Mouse (Mus musculus) hindbrain, embryonic 11.5 days (tissue): ENCODE data around the gene Arhgef40. TPM values are rescaled to one million over a fixed set of nuclear protein-coding genes. Genes with fewer than 3 reads are reported as not detected.
"Not testable (repeated sequence)": the region's sequence is repeated elsewhere in the genome, so short reads cannot be mapped to it uniquely, and the experiment has no call there.

Source experiments
- ATAC-seq: fragments of 200-750 bp; cut with Nextera tagmentation; 2 replicates; pipeline ENCODE4 v1.8.0; 2017; ENCODE audit warnings: mild to moderate bottlenecking, moderate TSS enrichment, moderate library complexity; ENCODE audit not compliant: low FRiP score
- DNase-seq: peaks from one replicate; pipeline ENCODE4 v3.0.0-alpha.2; 2015; ENCODE audit warnings: low spot score
- H3K27ac ChIP-seq: fragments of 300-500 bp; sonication (generic); 2 replicates; pipeline ENCODE4 v1.5.1; 2014; ENCODE audit warnings: mild to moderate bottlenecking, low read depth, low read length
- H3K27me3 ChIP-seq: fragments of 300-500 bp; sonication (generic); 2 replicates; pipeline ENCODE4 v1.6.1; 2014; ENCODE audit warnings: mild to moderate bottlenecking, low read length, moderate library complexity, mixed read lengths; ENCODE audit not compliant: control insufficient read depth, insufficient read depth
- H3K36me3 ChIP-seq: fragments of 300-500 bp; sonication (generic); 2 replicates; pipeline ENCODE4 v1.6.1; 2014; ENCODE audit warnings: mild to moderate bottlenecking, low read length, moderate library complexity, mixed read lengths; ENCODE audit not compliant: control insufficient read depth, insufficient read depth
- H3K4me1 ChIP-seq: fragments of 300-500 bp; sonication (generic); replicated peaks from 2 replicates; pipeline ENCODE4 v1.6.1; 2014; ENCODE audit warnings: low read length, mixed read lengths; ENCODE audit not compliant: control insufficient read depth, insufficient read depth
- H3K4me2 ChIP-seq: fragments of 300-500 bp; sonication (generic); replicated peaks from 2 replicates; pipeline ENCODE4 v1.6.1; 2014; ENCODE audit warnings: mild to moderate bottlenecking, low read depth, low read length
- H3K4me3 ChIP-seq: fragments of 300-500 bp; sonication (generic); 2 replicates; pipeline ENCODE4 v1.5.1; 2014; ENCODE audit warnings: low read depth, low read length
- H3K9ac ChIP-seq: fragments of 300-500 bp; sonication (generic); 2 replicates; pipeline ENCODE4 v1.6.1; 2014; ENCODE audit warnings: low read depth, low read length
- H3K9me3 ChIP-seq: fragments of 300-500 bp; sonication (generic); 2 replicates; pipeline ENCODE4 v1.6.1; 2016; ENCODE audit warnings: low read length; ENCODE audit not compliant: control insufficient read depth
- WGBS: fragments of 180-500 bp; shearing (Covaris S2); extraction: QIAGEN DNeasy Blood & Tissue Kit; methylation state at CpG from one replicate; pipeline ENCODE4 v1.1.7; 2014; 5-methylcytosine and 5-hydroxymethylcytosine counted together
- polyA plus RNA-seq: library from polyadenylated mRNA; unstranded; fragments of >200 nt; fragmentation: Nextera tagmentation; extraction: Ambion mirVana; gene quantifications from 2 replicates; pipeline ENCODE4 v1.2.1, GENCODE M21; 2014

Gene Arhgef40
- polyA plus RNA-seq, 1 experiment from 2014 or later: 58.5 TPM

GRCm38 (mm10) chr14:52022709-52023459, 38.4 kb downstream of the Arhgef40 start:
- 0 out of 2 replicates have a peak overlapping the region, but pooled peaks have one; percentile 4 for H3K4me3 ChIP-seq
- peak overlapping the region; percentile 43 for H3K9ac ChIP-seq
- no peaks in the 10 kb centered on the region for H3K27me3 ChIP-seq
- WGBS: 5% methylated on average over 23 of the region's 23 CpGs
- ATAC-seq: peak; percentile 7; the same call in 1 of the 2 replicates
- DNase-seq: peak; percentile 90
- H3K36me3 ChIP-seq: no peaks in the 10 kb centered on the region
- peaks cover 6% of the 10 kb centered on the region for H3K4me1 ChIP-seq
- H3K27ac ChIP-seq: peak overlapping the region; percentile 65; the same call in 1 of the 2 replicates
- H3K4me2 ChIP-seq: peak overlapping the region; percentile 41
- H3K9me3 ChIP-seq: no peaks in the 10 kb centered on the region

- 91% methylated on average over 2 of the region's 2 CpGs for WGBS
- Histone ChIP-seq H3K4me3 (no peak overlapping the region), H3K4me2 (no peak overlapping the region), H3K9me3 (no peaks in the 10 kb centered on the region), H3K27ac (no peak overlapping the region), H3K36me3 (no peaks in the 10 kb centered on the region), H3K4me1 (peaks cover 2% of the 10 kb centered on the region; the same call in 1 of the 2 replicates), H3K27me3 (no peaks in the 10 kb centered on the region), H3K9ac (no peak overlapping the region)
- ATAC-seq: no peak
- DNase-seq: no peak
Measured at GRCm38 (mm10) chr14:52024133-52024532, 39.6 kb downstream of the Arhgef40 start.

- H3K27ac ChIP-seq: no peak overlapping the region
- H3K4me2 ChIP-seq: no peak overlapping the region
- WGBS: 93% methylated on average over 4 of the region's 4 CpGs
- no peaks in the 10 kb centered on the region for H3K27me3 ChIP-seq
- no peaks in the 10 kb centered on the region for H3K9me3 ChIP-seq
- no peak overlapping the region for H3K4me3 ChIP-seq
- DNase-seq (no peak), ATAC-seq (no peak)
- H3K9ac ChIP-seq: no peak overlapping the region
- peaks cover 2% of the 10 kb centered on the region; the same call in 1 of the 2 replicates for H3K4me1 ChIP-seq
- H3K36me3 ChIP-seq: no peaks in the 10 kb centered on the region
Measured at GRCm38 (mm10) chr14:52026342-52026741, 41.8 kb downstream of the Arhgef40 start.

GRCm38 (mm10) chr14:52035926-52036325, 51.4 kb downstream of the Arhgef40 start:
- H3K9me3 ChIP-seq: no peaks in the 10 kb centered on the region
- no peaks in the 10 kb centered on the region for H3K27me3 ChIP-seq
- no peak for DNase-seq

GRCm38 (mm10) chr14:52039332-52039731, 54.8 kb downstream of the Arhgef40 start:
- Histone ChIP-seq H3K27me3 (no peaks in the 10 kb centered on the region), H3K4me2 (no peak overlapping the region), H3K4me1 (no peaks in the 10 kb centered on the region), H3K27ac (no peak overlapping the region), H3K9ac (no peak overlapping the region), H3K36me3 (no peaks in the 10 kb centered on the region), H3K4me3 (no peak overlapping the region), H3K9me3 (no peaks in the 10 kb centered on the region)
- DNase-seq: no peak
- ATAC-seq: no peak
- WGBS: 86% methylated on average over 5 of the region's 5 CpGs

More at GRCm38 (mm10) chr14:52035926-52036325, 51.4 kb downstream of the Arhgef40 start:
- no peak for ATAC-seq
- no peak overlapping the region for H3K4me3 ChIP-seq
- H3K4me1 ChIP-seq: no peaks in the 10 kb centered on the region
- no peak overlapping the region for H3K4me2 ChIP-seq
- no peaks in the 10 kb centered on the region for H3K36me3 ChIP-seq
- WGBS: 91% methylated on average over 6 of the region's 6 CpGs
- no peak overlapping the region for H3K9ac ChIP-seq
- H3K27ac ChIP-seq: no peak overlapping the region

- not testable (repeated sequence) for H3K4me1 ChIP-seq, H3K9me3 ChIP-seq, DNase-seq, H3K36me3 ChIP-seq, H3K27ac ChIP-seq, H3K4me3 ChIP-seq, ATAC-seq, H3K9ac ChIP-seq, H3K27me3 ChIP-seq, H3K4me2 ChIP-seq
- WGBS: 64% methylated on average over 3 of the region's 3 CpGs
Measured at GRCm38 (mm10) chr14:52042359-52042758, 57.8 kb downstream of the Arhgef40 start, which contains the start of gene Olfr221. Olfr221 (minus strand) TSS chr14:52042459.

GRCm38 (mm10) chr14:52043446-52043845, 58.9 kb downstream of the Arhgef40 start:
- Histone ChIP-seq H3K36me3 (no peaks in the 10 kb centered on the region), H3K4me1 (no peaks in the 10 kb centered on the region), H3K9me3 (no peaks in the 10 kb centered on the region), H3K27ac (no peak overlapping the region), H3K4me2 (no peak overlapping the region), H3K9ac (no peak overlapping the region), H3K4me3 (no peak overlapping the region), H3K27me3 (no peaks in the 10 kb centered on the region)
- DNase-seq (no peak), ATAC-seq (no peak)
- 78% methylated on average over 6 of the region's 6 CpGs for WGBS

GRCm38 (mm10) chr14:52044901-52045678, 60.6 kb downstream of the Arhgef40 start:
- H3K36me3 ChIP-seq: no peaks in the 10 kb centered on the region
- no peak overlapping the region for H3K27ac ChIP-seq
- WGBS: 8% methylated on average over 8 of the region's 8 CpGs

More at GRCm38 (mm10) chr14:52044901-52045678, 60.6 kb downstream of the Arhgef40 start:
- H3K27me3 ChIP-seq: no peaks in the 10 kb centered on the region
- DNase-seq: peak; percentile 44
- H3K4me2 ChIP-seq: no peak overlapping the region
- no peaks in the 10 kb centered on the region for H3K9me3 ChIP-seq
- H3K4me3 ChIP-seq: no peak overlapping the region
- H3K9ac ChIP-seq: no peak overlapping the region
- ATAC-seq: 0 out of 2 replicates have a peak, but pooled peaks have one; percentile 64
- no peaks in the 10 kb centered on the region for H3K4me1 ChIP-seq
